Mouse (Mus musculus) adrenal gland, postnatal 4 days (tissue): ENCODE measurements around the gene Tmem102. TPM values are rescaled to one million over a fixed set of nuclear protein-coding genes. Genes with fewer than 3 reads are reported as not detected.
A peak's percentile ranks its signal among the peaks of the same experiment; 100 is the strongest.

ENCODE experiments used
- DNase-seq, 2 experiments: peaks; one replicate each; pipeline ENCODE4 v3.0.0; 2021 to 2022; ENCODE audit warnings: low spot score in 2 of 2, mixed read lengths in 2 of 2
- long read RNA-seq, 2 experiments: library from polyadenylated mRNA; stranded (forward); transcript quantifications; one replicate each; pipeline ENCODE4 v2.0.0; 2021
- total RNA-seq, 2 experiments: library from RNA; stranded (reverse); gene quantifications; 2 replicates each; pipeline ENCODE4 v1.2.3; 2021

The Tmem102 gene
- total RNA-seq = 1 to 10 TPM in 1 of 2 experiments, under 1 TPM in 1; 0.76 to 1.4 TPM
- long read RNA-seq, experiment 1 = 0 reads
- long read RNA-seq, experiment 2, partial matches to known transcripts = 1 of 1 reads
- long read RNA-seq, experiment 2, other reads (novel, unspliced or antisense) = 0 of 1 reads

- DNase-seq = no peak
Measured at GRCm38 (mm10) chr11:69804972-69805909, at the start of gene Tmem102. TSS of gene Tmem102 (minus strand) at chr11:69805624.

GRCm38 (mm10) chr11:69854680-69855079 lies 49.3 kb upstream of the Tmem102 start:
- DNase-seq = no peak

DNA sequence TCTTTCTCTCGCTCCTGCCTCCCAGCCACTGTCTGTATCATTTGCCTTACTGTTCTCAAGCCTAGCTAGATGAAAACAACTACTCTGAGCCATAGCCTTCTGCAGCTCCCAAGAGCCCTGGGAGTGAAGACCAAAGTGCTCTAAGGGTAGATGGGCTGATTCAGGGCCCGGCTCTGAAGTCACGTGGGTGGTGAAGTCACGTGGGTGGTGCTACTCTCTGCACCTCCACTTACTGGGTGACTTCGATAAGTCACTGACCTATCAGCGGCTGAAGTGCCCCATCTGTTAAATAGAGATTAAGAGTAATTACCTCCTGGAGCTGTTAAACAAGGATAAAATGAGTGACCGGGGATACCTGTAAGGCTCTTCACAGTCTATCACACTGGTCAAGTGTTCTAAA lies 48.6 kb upstream of the Tmem102 start:
- DNase-seq = no peak

- no peak for DNase-seq
Measured at GRCm38 (mm10) chr11:69850754-69851153, 45.3 kb upstream of the Tmem102 start.

GRCm38 (mm10) chr11:69849884-69850283 lies 44.5 kb upstream of the Tmem102 start:
- no peak for DNase-seq

DNA sequence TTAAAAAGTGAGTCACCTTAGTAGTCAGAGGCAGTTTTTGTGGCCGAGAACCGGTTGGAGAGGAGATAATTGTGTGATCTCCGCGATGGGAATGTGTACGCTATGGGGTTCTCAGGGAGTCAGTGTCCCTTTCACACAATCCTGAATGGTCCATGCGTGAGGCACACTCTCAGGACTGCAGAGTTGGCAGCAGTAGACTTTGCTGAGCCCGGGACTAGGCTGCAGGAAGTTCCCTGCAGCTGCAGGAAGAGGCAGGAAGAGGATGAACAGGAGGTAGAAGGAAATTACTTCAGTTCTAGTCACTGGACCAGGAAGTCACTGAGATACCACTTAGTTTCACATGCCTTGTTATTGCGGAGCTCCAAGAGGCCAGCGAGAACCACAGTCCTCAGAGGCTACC lies 43.7 kb upstream of the Tmem102 start:
- DNase-seq = no peak

- DNase-seq = no peak
Measured at GRCm38 (mm10) chr11:69848021-69848420, 42.6 kb upstream of the Tmem102 start.

DNA sequence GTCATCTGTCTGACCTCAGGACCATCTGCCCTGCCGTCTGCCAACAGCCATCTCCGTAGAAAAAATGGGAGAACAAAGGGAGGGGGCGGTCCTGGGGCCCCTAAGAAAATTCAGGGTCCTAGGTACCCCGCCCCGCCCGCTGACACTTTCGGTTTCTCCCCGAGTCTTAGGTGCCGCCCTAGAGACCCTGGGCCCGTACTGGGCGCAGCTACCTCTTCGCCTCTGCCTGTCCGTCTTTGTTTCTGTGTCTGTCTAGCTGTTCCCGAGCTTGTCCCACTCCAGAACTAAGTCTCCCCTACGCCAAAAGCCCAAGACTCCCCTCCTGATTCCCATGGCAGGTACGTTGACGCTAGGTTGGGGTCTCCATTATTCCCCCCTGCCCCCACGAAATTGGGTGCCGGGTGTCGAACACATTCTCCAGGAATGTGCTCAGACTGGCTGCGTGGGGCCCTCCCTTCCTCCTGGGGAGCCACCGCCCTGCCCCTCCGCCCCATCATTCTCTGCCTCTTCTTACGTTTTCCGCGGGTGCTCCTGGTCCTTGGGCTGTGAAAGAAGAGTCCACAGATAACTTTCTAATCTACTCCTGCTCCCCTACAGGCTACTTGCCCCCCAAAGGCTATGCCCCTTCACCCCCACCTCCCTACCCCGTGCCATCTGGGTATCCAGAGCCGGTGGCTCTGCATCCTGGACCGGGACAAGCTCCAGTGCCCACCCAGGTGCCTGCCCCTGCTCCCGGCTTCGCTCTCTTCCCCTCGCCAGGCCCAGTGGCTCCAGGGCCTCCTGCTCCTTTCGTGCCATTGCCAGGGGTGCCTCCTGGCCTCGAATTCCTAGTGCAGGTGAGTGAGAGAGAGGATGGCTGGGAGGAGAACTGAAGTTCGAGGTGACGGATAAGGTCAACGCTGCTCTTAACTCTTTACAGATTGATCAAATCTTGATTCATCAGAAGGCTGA lies 41.6 kb upstream of the Tmem102 start:
- no peak for DNase-seq

DNA sequence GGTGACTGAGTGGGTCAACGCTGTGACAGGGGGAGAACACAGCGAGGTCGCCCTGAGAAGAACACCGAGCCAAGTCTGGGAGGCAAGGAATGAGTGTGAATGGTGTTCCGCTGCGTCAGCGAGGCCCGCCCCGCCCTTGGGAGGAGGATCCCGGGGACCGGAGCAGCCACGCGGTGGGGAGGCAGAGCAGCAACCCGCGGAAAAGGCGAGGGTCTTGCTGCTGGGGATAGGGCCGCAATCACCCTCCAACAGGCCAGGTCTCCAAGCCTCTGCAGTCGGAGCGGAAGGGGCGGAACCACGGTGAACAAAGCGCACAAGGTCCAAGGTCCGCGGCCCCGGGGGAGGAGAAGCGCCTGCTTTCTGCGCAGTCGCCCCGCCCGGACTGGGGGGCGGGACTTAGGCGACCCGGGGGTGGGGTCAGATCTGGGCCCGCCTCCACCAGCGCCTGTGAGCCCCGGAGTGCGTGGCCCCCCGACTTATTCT lies 40.8 kb upstream of the Tmem102 start, which contains the start of gene Plscr3:
Gene Plscr3 (plus strand): TSS at position 179 of the 483 bp plus-strand sequence.
- DNase-seq = peak; percentile 84 to 87

- DNase-seq = no peak
Measured at GRCm38 (mm10) chr11:69838714-69839104, 33.3 kb upstream of the Tmem102 start.

DNA sequence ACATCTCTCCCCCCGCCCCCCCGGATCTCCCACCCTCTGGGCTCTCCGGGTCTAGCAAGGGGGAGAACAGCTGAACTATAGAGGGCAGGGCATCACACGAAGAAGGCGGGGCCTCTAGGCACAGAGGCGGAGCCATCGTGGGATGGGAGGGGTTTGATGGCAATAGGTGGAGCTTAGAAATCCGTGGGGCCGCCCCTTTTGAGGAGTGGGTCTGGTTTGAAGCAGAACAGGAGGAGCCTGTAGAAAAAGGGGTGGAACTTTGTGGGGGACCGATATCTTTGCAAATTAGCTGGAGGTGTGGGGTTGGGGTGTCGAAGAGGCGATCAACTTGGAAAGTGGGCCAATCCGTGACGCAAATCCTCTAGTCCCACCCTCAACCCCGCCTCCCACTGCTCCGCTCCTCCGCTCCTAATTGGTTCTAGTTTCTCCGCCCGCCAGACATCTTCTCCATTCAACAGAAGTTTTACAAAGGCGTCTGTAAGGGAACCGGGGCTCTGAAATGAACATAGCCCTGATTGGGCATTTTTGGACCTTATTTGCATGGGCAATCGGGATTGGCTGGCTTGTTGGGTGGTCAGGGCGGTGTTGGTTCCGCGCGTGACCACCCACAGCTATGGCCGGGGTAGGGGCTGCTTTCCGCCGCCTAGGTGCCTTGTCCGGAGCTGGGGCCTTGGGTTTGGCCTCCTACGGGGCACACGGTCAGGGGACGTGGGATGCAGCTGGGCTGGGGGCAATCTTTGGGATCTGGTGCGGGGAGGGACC lies 32.7 kb upstream of the Tmem102 start, which contains the start of gene Tmem256:
Gene Tmem256 (plus strand): TSS at position 563 of the 762 bp plus-strand sequence.
- DNase-seq = peak; percentile 76 to 88

GRCm38 (mm10) chr11:69837604-69837951 lies 32.2 kb upstream of the Tmem102 start, which contains the start of gene Nlgn2:
TSS of gene Nlgn2 (minus strand) at chr11:69837784.
- DNase-seq = no peak

DNA sequence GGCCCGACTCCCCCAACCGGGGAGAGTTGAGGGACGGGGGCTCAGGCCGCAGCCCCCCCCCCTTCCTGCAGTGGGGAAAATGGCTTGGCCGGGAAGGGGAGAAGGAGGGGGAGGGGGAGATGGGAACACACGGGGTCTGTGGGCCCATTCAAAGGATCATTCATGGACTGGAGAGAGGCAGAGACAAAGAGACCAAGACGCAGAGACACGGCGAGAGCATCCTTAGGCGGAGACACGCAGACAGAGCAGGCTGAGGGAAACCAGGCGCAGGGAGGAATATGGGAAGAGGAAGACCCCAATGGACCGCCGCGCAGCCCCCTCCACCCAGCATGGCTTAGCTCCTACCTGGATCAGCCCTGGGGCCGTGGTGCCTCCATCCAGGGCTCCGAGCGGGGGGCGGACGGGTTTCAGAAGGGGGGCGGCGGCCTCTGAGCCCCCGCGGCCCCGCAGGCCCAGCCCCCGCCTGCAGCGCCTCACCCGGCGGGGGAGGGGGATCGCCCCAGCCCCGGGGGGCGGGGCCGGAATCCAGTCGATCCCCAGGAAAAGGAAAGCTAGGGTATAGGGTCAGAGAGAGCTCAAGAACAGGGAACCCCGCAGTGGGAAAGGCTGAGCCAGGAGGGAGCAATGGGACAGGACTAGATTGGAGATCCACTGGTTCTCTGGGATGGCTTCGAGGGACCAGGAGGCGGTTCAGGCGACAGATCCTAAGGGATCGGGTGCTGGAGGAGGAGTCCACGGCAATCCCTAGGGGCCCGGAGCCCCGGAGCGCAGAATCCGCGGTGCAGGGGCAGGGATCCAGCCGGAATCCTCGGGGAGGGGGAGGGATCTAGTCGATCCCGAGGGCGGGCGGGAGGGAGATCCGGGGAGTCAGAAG lies 31.5 kb upstream of the Tmem102 start:
- no peak for DNase-seq

DNA sequence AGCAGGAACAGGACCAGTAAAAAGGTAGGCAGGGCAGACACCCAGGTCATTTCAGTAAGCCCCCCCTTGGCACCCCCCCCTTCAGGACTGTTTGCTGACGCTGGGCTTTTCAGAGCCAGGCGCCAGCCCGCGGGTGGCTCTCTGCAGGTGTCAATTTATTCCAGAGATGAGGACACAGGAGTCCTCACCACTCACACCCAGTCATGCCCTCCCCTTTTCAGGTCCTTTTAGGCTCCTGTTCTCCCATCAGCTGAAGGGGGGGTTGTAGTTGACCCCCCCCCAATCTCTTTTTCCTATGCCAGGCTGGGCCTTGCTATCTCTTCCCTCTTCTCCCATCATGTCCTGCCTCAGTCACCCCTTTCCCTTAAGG lies 30.5 kb upstream of the Tmem102 start:
- DNase-seq = no peak

GRCm38 (mm10) chr11:69835326-69835965 lies 30.0 kb upstream of the Tmem102 start:
- no peak for DNase-seq

DNA sequence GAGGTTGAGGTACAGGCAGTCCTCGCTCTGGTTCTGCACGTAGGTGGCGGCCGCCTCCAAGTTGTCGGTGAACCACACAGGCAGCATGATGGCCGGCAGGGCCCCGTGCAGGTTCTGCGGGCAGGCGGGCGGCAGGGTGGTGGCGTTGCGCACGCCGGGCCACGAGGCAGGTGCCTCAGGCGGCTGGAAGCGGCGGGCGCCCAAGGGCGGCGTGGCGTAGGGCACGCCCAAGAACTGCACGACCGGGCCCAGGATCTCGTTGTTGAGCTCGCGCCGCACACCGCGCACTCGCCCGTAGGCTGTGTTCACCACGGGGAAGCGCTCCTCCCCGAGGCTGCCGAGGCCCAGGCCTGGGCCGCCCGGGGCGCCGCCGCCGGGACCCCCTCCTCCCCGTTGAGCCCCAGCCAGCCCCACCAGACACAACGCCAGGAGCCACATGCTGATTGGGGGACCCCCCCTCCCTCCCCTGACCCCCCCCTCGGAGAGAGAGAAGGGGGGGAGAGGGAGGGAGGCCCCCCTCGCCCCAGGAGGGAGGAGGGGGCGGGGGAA lies 28.7 kb upstream of the Tmem102 start:
- no peak for DNase-seq

- no peak for DNase-seq
Measured at GRCm38 (mm10) chr11:69833554-69833953, 28.1 kb upstream of the Tmem102 start.

- no peak for DNase-seq
Measured at GRCm38 (mm10) chr11:69828832-69829231, 23.4 kb upstream of the Tmem102 start.

- DNase-seq = no peak
Measured at GRCm38 (mm10) chr11:69823456-69823855, 18.0 kb upstream of the Tmem102 start.
